8 mouse cellular contexts compared by ENCODE assay signal in genomic region chr13:98262636-98263457, GRCm38 (mm10). TPM values are rescaled to one million over a fixed set of nuclear protein-coding genes. Genes with fewer than 3 reads are reported as not detected.
DNase-seq lines count a peak whose midpoint lies in the region; ATAC-seq lines count a peak whose summit lies in the region.

TSS of gene Utp15 (minus strand) at chr13:98263041.
TSS of gene Ankra2 (plus strand) at chr13:98263074.

- no peaks in the 10 kb centered on the region for H3K27me3 ChIP-seq in hindbrain, embryonic 15.5 days

- H3K36me3 ChIP-seq in hindbrain, embryonic 15.5 days, result peaks cover 29% of the 10 kb centered on the region

- H3K9ac ChIP-seq in hindbrain, embryonic 15.5 days, result peak within 1 kb of the TSS; percentile 89

- no peaks in the 10 kb centered on the region for H3K9me3 ChIP-seq in hindbrain, embryonic 15.5 days

- DNase-seq in T-cell, adult 2 months (ENCODE audit: low spot score), result peak; percentile 96
- peak; percentile 99 for DNase-seq in cerebellum, postnatal 36 days
- DNase-seq in frontal cortex, postnatal 36 days (ENCODE audit: low spot score in 2 of 2), result peak; percentile 98 to 99
- peak; percentile 97 for DNase-seq in left cerebral cortex, adult 11 months (ENCODE audit: low spot score)
- DNase-seq in lung, postnatal 4 days, result peak; percentile 98 to 99
- peak; percentile 98 for DNase-seq in retina, postnatal 7 days (ENCODE audit: low read depth, low spot score)
- peak; percentile 96 for DNase-seq in urinary bladder, adult 2 months (ENCODE audit: low spot score)

- peaks cover 24% of the 10 kb centered on the region for H3K4me1 ChIP-seq in hindbrain, embryonic 15.5 days (replicated peaks)

- peak within 1 kb of the TSS; percentile 94 for H3K4me3 ChIP-seq in hindbrain, embryonic 15.5 days

- peak within 1 kb of the TSS; percentile 93 for H3K4me2 ChIP-seq in hindbrain, embryonic 15.5 days

- ATAC-seq in hindbrain, embryonic 15.5 days (ENCODE audit: low FRiP score, low read depth), result peak; percentile 99

- peak within 1 kb of the TSS; percentile 95 for H3K27ac ChIP-seq in hindbrain, embryonic 15.5 days (replicated peaks)

- under 1% methylated on average over 71 of the region's 71 CpGs for WGBS in hindbrain, embryonic 15.5 days

RNA-seq across cellular contexts. Expression of gene Utp15, which starts in this region (rescaled TPM):
- polyA plus RNA-seq in hindbrain, embryonic 15.5 days (2015; fragmentation: Nextera tagmentation; extraction: Ambion mirVana), result 28.6 and 29.8 TPM in 2 replicates
- polyA plus RNA-seq in urinary bladder, adult 2 months (2012; rRNA removed), result 13.3 and 13.4 TPM in 2 replicates

RNA-seq across cellular contexts. Expression of gene Ankra2, which starts in this region (rescaled TPM):
- polyA plus RNA-seq in hindbrain, embryonic 15.5 days (2015; fragmentation: Nextera tagmentation; extraction: Ambion mirVana), result 68.4 and 69.2 TPM in 2 replicates
- polyA plus RNA-seq in urinary bladder, adult 2 months (2012; rRNA removed), result 37.4 and 47.6 TPM in 2 replicates

Comparison
In these comparisons a context has a peak if more than half of its experiments do, and no peak if none do; other contexts are left out.
1. Peak in every context shown above with its lines: DNase-seq, ATAC-seq, H3K4me3 ChIP-seq and H3K27ac ChIP-seq.